Mouse (Mus musculus): ENCODE measurements around the gene Clec16a. TPM values are rescaled to one million over a fixed set of nuclear protein-coding genes. Genes with fewer than 3 reads are reported as not detected.

Gene Clec16a
- total RNA-seq, 2 experiments from 2014 or later, result 72.6 to 77.5 TPM

- DNase-seq (ENCODE audit: low spot score in 2 of 2), result no peak
These were observed 11.4 kb upstream of the Clec16a start for GRCm38 (mm10) chr16:10533781-10534180.

GRCm38 (mm10) chr16:10534567-10534966 is 10.6 kb upstream of the Clec16a start:
- no peak for DNase-seq (ENCODE audit: low spot score in 2 of 2)

- DNase-seq (ENCODE audit: low spot score in 2 of 2), result no peak
These were observed 8.8 kb upstream of the Clec16a start for GRCm38 (mm10) chr16:10536323-10536722.

- DNase-seq (ENCODE audit: low spot score in 2 of 2), result no peak
These were observed 8.2 kb upstream of the Clec16a start for GRCm38 (mm10) chr16:10536961-10537360.

GRCm38 (mm10) chr16:10540763-10541597 is 4.2 kb upstream of the Clec16a start:
- DNase-seq (ENCODE audit: low spot score in 2 of 2), result no peak

GRCm38 (mm10) chr16:10541598-10541930 is 3.6 kb upstream of the Clec16a start:
- DNase-seq (ENCODE audit: low spot score in 2 of 2), result no peak

- no peak for DNase-seq (ENCODE audit: low spot score in 2 of 2)
These were observed 2.9 kb upstream of the Clec16a start for GRCm38 (mm10) chr16:10542266-10542665.

- DNase-seq (ENCODE audit: low spot score in 2 of 2), result peak; percentile 89 to 98
These were observed 2.3 kb upstream of the Clec16a start, which contains the start of gene Dexi for GRCm38 (mm10) chr16:10542698-10543365. TSS of gene Dexi (minus strand) at chr16:10543054.

GRCm38 (mm10) chr16:10546865-10547264 is 1.7 kb downstream of the Clec16a start:
- DNase-seq (ENCODE audit: low spot score in 2 of 2), result no peak

- no peak for DNase-seq (ENCODE audit: low spot score in 2 of 2)
These were observed 3.8 kb downstream of the Clec16a start for GRCm38 (mm10) chr16:10548938-10549337.

GRCm38 (mm10) chr16:10549600-10549999 is 4.5 kb downstream of the Clec16a start:
- peak in 1 of 2 experiments; percentile 66 for DNase-seq (ENCODE audit: low spot score in 2 of 2)

- DNase-seq (ENCODE audit: low spot score in 2 of 2), result no peak
These were observed 6.5 kb downstream of the Clec16a start for GRCm38 (mm10) chr16:10551592-10551991.

GRCm38 (mm10) chr16:10553858-10554257 is 8.7 kb downstream of the Clec16a start:
- DNase-seq (ENCODE audit: low spot score in 2 of 2), result no peak

- DNase-seq (ENCODE audit: low spot score in 2 of 2), result no peak
These were observed 14.9 kb downstream of the Clec16a start for GRCm38 (mm10) chr16:10559991-10560390.

- DNase-seq (ENCODE audit: low spot score in 2 of 2), result peak; percentile 55 to 71
These were observed 20.2 kb downstream of the Clec16a start for GRCm38 (mm10) chr16:10565278-10565885.

GRCm38 (mm10) chr16:10567153-10567552 is 22.0 kb downstream of the Clec16a start:
- DNase-seq (ENCODE audit: low spot score in 2 of 2), result no peak

GRCm38 (mm10) chr16:10569809-10570395 is 24.8 kb downstream of the Clec16a start:
- no peak for DNase-seq (ENCODE audit: low spot score in 2 of 2)

GRCm38 (mm10) chr16:10570708-10571107 is 25.6 kb downstream of the Clec16a start:
- peak; percentile 47 to 57 for DNase-seq (ENCODE audit: low spot score in 2 of 2)

GRCm38 (mm10) chr16:10571820-10572219 is 26.7 kb downstream of the Clec16a start:
- no peak for DNase-seq (ENCODE audit: low spot score in 2 of 2)

GRCm38 (mm10) chr16:10574936-10575335 is 29.8 kb downstream of the Clec16a start:
- no peak for DNase-seq (ENCODE audit: low spot score in 2 of 2)

- DNase-seq (ENCODE audit: low spot score in 2 of 2), result no peak
These were observed 30.8 kb downstream of the Clec16a start for GRCm38 (mm10) chr16:10575915-10576314.

GRCm38 (mm10) chr16:10577548-10577947 is 32.4 kb downstream of the Clec16a start:
- DNase-seq (ENCODE audit: low spot score in 2 of 2), result no peak
